Comparison of ENCODE assay signal across 8 mouse cellular contexts in the genomic region with DNA sequence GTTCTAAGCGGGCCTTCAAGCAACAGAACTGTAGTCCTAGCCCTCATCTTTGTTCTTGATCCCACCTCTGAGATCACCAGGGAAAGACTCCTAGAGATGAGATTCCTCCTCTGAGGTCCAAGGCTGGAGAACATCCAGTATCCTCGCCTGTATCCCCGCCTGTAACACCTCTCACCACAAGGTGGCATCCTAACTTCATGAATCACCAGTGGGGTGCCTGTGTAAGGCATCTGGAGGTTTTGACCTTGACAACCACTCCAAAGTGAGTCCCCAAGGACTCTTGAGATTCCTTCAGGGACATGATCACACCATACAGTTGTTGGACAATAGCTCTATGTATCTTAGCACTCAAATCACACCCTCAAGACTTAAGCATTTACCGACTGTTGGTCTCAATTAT. TPM values are rescaled to one million over a fixed set of nuclear protein-coding genes. Genes with fewer than 3 reads are reported as not detected.
DNase-seq lines count a peak whose midpoint lies in the region; ATAC-seq and TF ChIP-seq lines count a peak whose summit lies in the region.

No protein-coding gene starts in this region.

- H3K27ac ChIP-seq in MEL (ENCODE audit: control insufficient read depth, low read depth, low read length) = no peak overlapping the region
- H3K27ac ChIP-seq in embryonic fibroblast, embryonic 13.5 days (ENCODE audit: insufficient read depth, low read length) = no peak overlapping the region
- no peak overlapping the region for H3K27ac ChIP-seq in heart, embryonic 16.5 days (ENCODE audit: low read length)

- H3K4me3 ChIP-seq in MEL (ENCODE audit: control insufficient read depth in 1 of 2, insufficient read depth in 1 of 2, low read depth in 2 of 2, low read length in 2 of 2) = no peak overlapping the region
- no peak overlapping the region for H3K4me3 ChIP-seq in embryonic fibroblast, embryonic 13.5 days (ENCODE audit: insufficient read depth, low read length)
- H3K4me3 ChIP-seq in heart, embryonic 16.5 days (ENCODE audit: low read length) = no peak overlapping the region

- no peak for TF ChIP-seq POLR2A in MEL (IDR thresholded peaks at IDR 0.05; ENCODE audit: control insufficient read depth in 1 of 2, insufficient read depth in 1 of 2, low read depth in 1 of 2, low read length in 2 of 2, poor library complexity in 1 of 2)
- no peak for TF ChIP-seq POLR2A in brain, embryonic 14.5 days (IDR thresholded peaks at IDR 0.05; ENCODE audit: borderline replicate concordance, extremely low read depth, insufficient read depth, insufficient read length, poor library complexity, severe bottlenecking)
- no peak for TF ChIP-seq POLR2A in embryonic fibroblast, embryonic 13.5 days (IDR thresholded peaks at IDR 0.05; ENCODE audit: low read depth, low read length)

- 20% methylated on average over 4 of the region's 4 CpGs for WGBS in heart, embryonic 16.5 days

- peak; percentile 76 for DNase-seq in MEL (ENCODE audit: low read depth, low spot score)
- DNase-seq in brain, embryonic 14.5 days (ENCODE audit: low read depth) = peak; percentile 82
- DNase-seq in kidney, postnatal 25 days = peak; percentile 68 to 79
- peak; percentile 32 to 66 for DNase-seq in lung, adult 18-20 months
- DNase-seq in ovary, postnatal 14 days (ENCODE audit: low spot score) = peak; percentile 61
- peak; percentile 57 for DNase-seq in thymus, postnatal 25 days

- peak; percentile 54 for ATAC-seq in heart, embryonic 16.5 days (replicated peaks; ENCODE audit: extremely low read depth, insufficient read depth, low FRiP score)

- no peak for TF ChIP-seq EP300 in MEL (IDR thresholded peaks at IDR 0.05; ENCODE audit: low read depth in 1 of 2, low read length in 2 of 2)

- H3K9ac ChIP-seq in MEL (ENCODE audit: control insufficient read depth, low read depth, low read length, poor library complexity, severe bottlenecking) = no peak overlapping the region
- H3K9ac ChIP-seq in heart, embryonic 16.5 days (ENCODE audit: low read length) = no peak overlapping the region

- H3K9me3 ChIP-seq in MEL (replicated peaks; ENCODE audit: insufficient read depth, low read length) = no peaks in the 10 kb centered on the region
- H3K9me3 ChIP-seq in heart, embryonic 16.5 days (replicated peaks; ENCODE audit: control insufficient read depth, low read length) = no peaks in the 10 kb centered on the region

- H3K36me3 ChIP-seq in MEL (ENCODE audit: control insufficient read depth in 1 of 2, insufficient read depth in 2 of 2, low read length in 2 of 2) = peaks cover 0 to 4% of the 10 kb centered on the region in 2 experiments; a peak in 2 of 4 replicates
- H3K36me3 ChIP-seq in heart, embryonic 16.5 days (ENCODE audit: control insufficient read depth, insufficient read depth) = no peaks in the 10 kb centered on the region

- TF ChIP-seq RAD21 in MEL (IDR thresholded peaks at IDR 0.05; ENCODE audit: low read depth, low read length) = peak; percentile 99

- peaks cover 2 to 11% of the 10 kb centered on the region in 2 experiments; a peak in 3 of 4 replicates for H3K4me1 ChIP-seq in MEL (ENCODE audit: control insufficient read depth in 1 of 2, insufficient read depth in 2 of 2, low read length in 2 of 2)
- no peaks in the 10 kb centered on the region for H3K4me1 ChIP-seq in embryonic fibroblast, embryonic 13.5 days (ENCODE audit: control insufficient read depth, insufficient read depth, low read length)
- H3K4me1 ChIP-seq in heart, embryonic 16.5 days (ENCODE audit: control insufficient read depth, insufficient read depth, low read length) = peaks cover 3% of the 10 kb centered on the region; the same call in 1 of the 2 replicates

- TF ChIP-seq CTCF in MEL (IDR thresholded peaks at IDR 0.05 in 2 of 3, conservative IDR thresholded peaks at IDR 0.05 in 1 of 3; ENCODE audit: control insufficient read depth in 1 of 3, insufficient read depth in 1 of 3, low read depth in 2 of 3, low read length in 3 of 3, poor library complexity in 1 of 3, severe bottlenecking in 1 of 3) = peak; percentile 82 to 97 (median 85)
- peak; percentile 92 for TF ChIP-seq CTCF in brain, embryonic 14.5 days (IDR thresholded peaks at IDR 0.05; ENCODE audit: borderline replicate concordance, extremely low read depth, insufficient read depth, insufficient read length)
- peak; percentile 75; the same call in 1 of the 2 replicates for TF ChIP-seq CTCF in embryonic fibroblast, embryonic 13.5 days (IDR thresholded peaks at IDR 0.05; ENCODE audit: borderline replicate concordance, insufficient read depth, low read length)

- no peaks in the 10 kb centered on the region for H3K27me3 ChIP-seq in MEL (ENCODE audit: control insufficient read depth in 1 of 2, insufficient read depth in 2 of 2, low read length in 2 of 2)
- H3K27me3 ChIP-seq in heart, embryonic 16.5 days (ENCODE audit: control insufficient read depth, insufficient read depth, low read length) = no peaks in the 10 kb centered on the region

- no peaks in the 10 kb centered on the region for H3K79me2 ChIP-seq in MEL (ENCODE audit: control insufficient read depth, insufficient read depth, low read length, poor library complexity)

- no peak overlapping the region for H3K4me2 ChIP-seq in heart, embryonic 16.5 days (ENCODE audit: low read depth, low read length)

TF ChIP-seq in MEL, 35 proteins besides CTCF, POLR2A, EP300 and RAD21:
- TF ChIP-seq UBTF (IDR thresholded peaks at IDR 0.05; ENCODE audit: borderline replicate concordance, insufficient read depth, low read depth, low read length) = no peak
- peak; percentile 97 for TF ChIP-seq ZC3H11A (IDR thresholded peaks at IDR 0.05; ENCODE audit: low read depth, low read length)
- no peak for TF ChIP-seq MAZ (IDR thresholded peaks at IDR 0.05; ENCODE audit: low read depth, low read length)
- 0 out of 2 replicates have a peak, but pooled peaks have one; percentile 26 for TF ChIP-seq SIN3A (IDR thresholded peaks at IDR 0.05; ENCODE audit: low read length)
- 0 out of 2 replicates have a peak, but pooled peaks have one; percentile 14 for TF ChIP-seq ZNF384 (IDR thresholded peaks at IDR 0.05; ENCODE audit: low read depth, low read length)
- TF ChIP-seq SMC3 (IDR thresholded peaks at IDR 0.05; ENCODE audit: low read depth, low read length) = peak; percentile 98

RNA-seq across cellular contexts. Expression of gene Abat, which starts 19.0 kb away (rescaled TPM):
- 0.23 and 0.27 TPM in 2 replicates for total RNA-seq in MEL (2012; rRNA removed)
- polyA plus RNA-seq in MEL (2012; ENCODE audit: insufficient read depth in 1 of 2, insufficient read length in 2 of 2, low read depth in 1 of 2, low replicate concordance in 2 of 2, missing spikeins in 1 of 2) = under 1 TPM in 1 of 2 experiments, not detected in 1; 0.77 TPM
- polyA plus RNA-seq in brain, embryonic 14.5 days (2012; rRNA removed) = 49.2 and 59.8 TPM in 2 replicates
- 11.5 and 15.9 TPM in 2 replicates for polyA plus RNA-seq in embryonic fibroblast, embryonic 13.5 days (2011; ENCODE audit: insufficient read length, low read depth, missing spikeins)
- polyA plus RNA-seq in heart, embryonic 16.5 days (2015; fragmentation: Nextera tagmentation; extraction: Ambion mirVana) = 28.4 and 28.6 TPM in 2 replicates

RNA-seq across cellular contexts. Expression of gene Mettl22, which starts 23.7 kb away (rescaled TPM):
- 11.7 and 12.0 TPM in 2 replicates for total RNA-seq in MEL (2012; rRNA removed)
- 10 to 100 TPM in 1 of 2 experiments, not detected in 1; 19.0 TPM for polyA plus RNA-seq in MEL (2012; ENCODE audit: insufficient read depth in 1 of 2, insufficient read length in 2 of 2, low read depth in 1 of 2, low replicate concordance in 2 of 2, missing spikeins in 1 of 2)
- 66.5 and 70.5 TPM in 2 replicates for polyA plus RNA-seq in brain, embryonic 14.5 days (2012; rRNA removed)
- polyA plus RNA-seq in embryonic fibroblast, embryonic 13.5 days (2011; ENCODE audit: insufficient read length, low read depth, missing spikeins) = 14.3 and 15.6 TPM in 2 replicates
- 42.0 and 48.0 TPM in 2 replicates for polyA plus RNA-seq in heart, embryonic 16.5 days (2015; fragmentation: Nextera tagmentation; extraction: Ambion mirVana)
